Mouse (Mus musculus): Measurements from ENCODE around the gene Hsd11b1.

DNA sequence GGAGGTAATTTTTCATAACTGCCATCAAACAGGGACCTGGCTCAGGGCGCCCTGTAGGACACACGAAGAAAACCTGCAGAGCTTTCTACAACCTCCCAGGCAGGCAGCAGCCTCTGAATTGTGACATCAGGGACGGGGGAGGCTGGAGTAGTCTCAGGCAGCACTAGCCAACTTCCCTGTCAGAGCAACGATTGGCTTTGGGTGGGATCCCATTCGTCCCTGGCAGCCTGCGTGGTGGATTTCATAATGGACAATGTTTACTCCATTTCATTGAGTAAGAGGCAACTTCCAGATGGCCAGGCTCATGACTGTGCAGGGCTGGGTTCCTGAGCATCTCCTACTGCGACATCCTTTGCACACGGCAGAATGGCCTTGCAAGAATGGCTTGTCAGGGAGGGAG, 21.6 kb downstream of the Hsd11b1 start:
- no peak for TF ChIP-seq CTCF (IDR thresholded peaks at IDR 0.05)
- TF ChIP-seq EP300 (IDR thresholded peaks at IDR 0.05; ENCODE audit: insufficient read depth, low read depth, low read length) = peak; percentile 89
- peak; percentile 60; the same call in 1 of the 2 replicates for TF ChIP-seq POLR2A (IDR thresholded peaks at IDR 0.05; ENCODE audit: insufficient read depth, low read depth, low read length)

All from heart, adult 2 months (tissue).